Mouse (Mus musculus) testis, postnatal 14 days (tissue): ENCODE measurements around the gene Lcor.
A peak's percentile ranks its signal among the peaks of the same experiment; 100 is the strongest.

Source experiments
- DNase-seq: peaks from one replicate; pipeline ENCODE4 v3.0.0; 2021; ENCODE audit warnings: low spot score

Gene Lcor

GRCm38 (mm10) chr19:41482190-41482908 lies at the start of gene Lcor:
Lcor (plus strand) TSS chr19:41482637.
- peak; percentile 84 for DNase-seq

- no peak for DNase-seq
Observed at GRCm38 (mm10) chr19:41435366-41435765, 47.1 kb upstream of the Lcor start.

GRCm38 (mm10) chr19:41436461-41436860 lies 46.0 kb upstream of the Lcor start:
- DNase-seq: no peak

- DNase-seq: no peak
Observed at GRCm38 (mm10) chr19:41438953-41439352, 43.5 kb upstream of the Lcor start.

DNA sequence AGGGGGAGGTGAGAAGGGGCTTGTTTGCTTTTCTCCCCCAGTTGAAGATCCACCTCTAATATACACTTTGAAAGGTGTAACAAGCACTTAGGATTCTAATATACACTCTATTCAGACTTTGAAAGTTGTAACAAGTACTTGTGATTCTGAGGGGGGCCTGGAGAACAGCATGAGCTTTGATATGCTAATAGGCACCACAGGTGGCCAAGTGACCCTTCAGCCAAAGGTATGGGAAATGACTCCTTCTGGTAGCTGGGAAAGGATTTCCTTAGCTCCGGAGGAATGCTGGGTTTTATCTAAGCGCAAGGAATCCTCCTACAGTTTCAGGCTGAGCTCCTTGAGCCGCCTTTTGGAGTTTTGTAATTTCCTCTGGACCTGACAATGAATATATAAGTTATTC lies 41.0 kb upstream of the Lcor start:
- DNase-seq: no peak

GRCm38 (mm10) chr19:41441911-41442607 lies 40.4 kb upstream of the Lcor start:
- DNase-seq: no peak

- DNase-seq: peak; percentile 71
Observed at GRCm38 (mm10) chr19:41442608-41442969, 39.8 kb upstream of the Lcor start.

GRCm38 (mm10) chr19:41444491-41444890 lies 37.9 kb upstream of the Lcor start:
- no peak for DNase-seq

DNA sequence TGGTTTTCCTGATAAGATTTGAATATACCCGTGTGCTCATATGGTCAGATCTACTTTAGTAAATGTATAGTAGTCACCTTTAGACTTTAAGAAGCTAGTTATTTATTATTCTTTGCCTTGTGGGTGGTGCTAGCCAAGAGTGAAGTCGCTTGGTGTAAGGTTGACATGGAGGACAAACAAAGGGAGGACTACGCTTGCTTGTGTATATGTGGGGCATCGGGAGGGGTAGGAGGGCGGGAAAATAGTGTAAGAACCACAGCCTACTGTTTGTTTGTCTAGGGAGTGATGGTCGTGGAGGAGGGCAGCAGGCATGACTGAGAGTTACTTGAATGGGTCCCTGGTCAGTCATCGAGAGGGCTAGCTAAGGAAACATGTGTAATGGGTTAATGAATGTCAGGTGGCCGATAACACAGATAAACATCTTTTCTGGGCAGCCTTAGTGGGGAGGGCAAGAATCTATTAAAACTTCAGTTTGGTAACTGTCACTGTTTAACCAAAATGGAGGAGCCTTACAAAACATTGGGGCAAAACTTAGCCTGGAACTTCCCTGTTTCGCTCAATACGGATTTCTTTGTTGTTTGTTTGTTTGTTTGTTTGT lies 37.3 kb upstream of the Lcor start:
- DNase-seq: no peak

DNA sequence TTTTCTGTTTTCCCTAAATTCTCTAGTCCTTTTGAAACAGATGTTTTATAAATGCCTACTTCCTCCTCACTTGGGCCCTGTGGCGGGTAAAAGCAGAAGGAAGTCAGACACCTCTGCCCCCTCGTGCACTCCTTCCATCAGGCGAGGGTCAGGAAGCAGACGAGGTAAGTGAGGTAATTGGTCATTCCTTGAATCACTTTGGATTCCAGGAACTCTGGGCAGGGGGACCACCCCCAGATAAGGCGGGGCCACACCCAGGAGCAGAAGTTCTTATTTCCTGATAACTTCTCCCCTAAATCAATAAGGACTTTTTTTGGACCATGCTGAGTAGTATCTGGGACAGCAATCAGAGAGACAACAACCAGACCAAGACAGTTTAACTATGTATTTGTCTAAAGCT lies 36.7 kb upstream of the Lcor start:
- DNase-seq: no peak

GRCm38 (mm10) chr19:41447166-41447565 lies 35.3 kb upstream of the Lcor start:
- no peak for DNase-seq

DNA sequence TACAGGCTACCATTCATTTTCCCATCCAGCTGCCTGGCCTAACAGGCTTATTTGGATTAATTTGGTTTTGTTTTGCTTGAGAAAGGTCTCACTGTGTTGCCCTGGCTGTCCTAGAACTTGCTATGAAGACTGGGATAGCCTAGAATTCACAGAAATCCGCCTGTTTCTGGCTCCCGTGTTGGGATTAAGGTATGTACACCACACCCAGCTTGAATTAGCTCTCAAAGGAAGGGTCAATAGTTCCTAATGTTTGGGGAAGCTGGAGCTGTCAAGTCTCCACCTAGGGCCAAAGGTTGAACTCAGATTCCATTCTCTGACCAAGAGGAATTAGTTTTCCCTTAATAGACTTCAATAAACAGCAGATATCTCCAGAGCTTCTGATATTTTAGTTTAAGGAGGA lies 34.7 kb upstream of the Lcor start:
- DNase-seq: no peak

DNA sequence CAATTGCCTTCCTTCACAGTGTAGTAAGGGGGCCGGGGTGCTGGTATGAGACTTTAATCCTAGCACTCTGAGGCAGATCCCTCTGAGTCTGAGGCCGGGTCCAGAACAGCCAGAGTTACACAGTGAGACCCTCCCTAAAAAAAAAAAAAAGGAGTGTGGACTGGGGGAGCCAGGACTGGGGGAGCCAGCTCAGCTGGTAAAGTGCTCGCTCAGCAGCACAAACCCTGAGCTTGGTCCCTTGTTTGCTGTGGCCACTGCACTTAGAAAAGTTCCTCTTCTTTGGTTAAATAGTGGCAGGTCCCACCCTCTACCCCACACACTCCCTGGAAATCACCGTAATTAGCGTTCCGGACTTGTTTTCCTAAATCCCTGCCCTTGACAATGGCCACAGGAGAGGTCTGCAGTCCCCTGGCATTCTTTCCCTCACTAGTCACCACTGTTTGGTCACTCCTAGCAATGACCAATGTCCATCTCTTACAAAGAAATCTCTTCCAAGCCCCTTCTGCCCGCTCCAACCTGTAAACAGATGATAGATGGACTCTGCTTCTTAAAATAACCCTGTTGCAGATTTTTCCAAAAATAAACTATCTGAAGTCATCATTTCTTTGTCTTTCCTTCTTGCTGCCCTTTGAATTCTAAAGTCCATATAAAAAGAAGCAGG lies 32.9 kb upstream of the Lcor start:
- no peak for DNase-seq

DNA sequence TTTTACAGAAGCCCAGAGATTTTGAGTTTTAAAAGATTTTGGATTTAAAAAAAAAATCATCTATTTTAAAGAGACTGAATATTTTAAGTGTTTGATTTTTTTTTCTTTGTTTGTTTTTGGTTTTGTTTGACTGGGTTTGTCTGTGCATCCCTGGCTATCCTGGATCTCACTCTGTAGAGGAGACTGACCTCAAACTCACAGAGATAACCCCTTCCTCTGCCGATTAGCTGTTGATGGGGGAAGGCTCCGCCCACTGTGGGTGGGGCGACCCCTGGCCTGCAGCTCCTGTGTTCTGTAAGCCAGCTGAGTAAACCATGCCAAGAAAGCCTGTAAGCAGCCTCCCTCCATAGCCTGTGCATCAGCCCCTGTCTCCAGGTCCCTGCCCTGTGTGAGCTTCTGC lies 30.3 kb upstream of the Lcor start:
- DNase-seq: no peak

GRCm38 (mm10) chr19:41454601-41455000 lies 27.8 kb upstream of the Lcor start:
- DNase-seq: no peak

DNA sequence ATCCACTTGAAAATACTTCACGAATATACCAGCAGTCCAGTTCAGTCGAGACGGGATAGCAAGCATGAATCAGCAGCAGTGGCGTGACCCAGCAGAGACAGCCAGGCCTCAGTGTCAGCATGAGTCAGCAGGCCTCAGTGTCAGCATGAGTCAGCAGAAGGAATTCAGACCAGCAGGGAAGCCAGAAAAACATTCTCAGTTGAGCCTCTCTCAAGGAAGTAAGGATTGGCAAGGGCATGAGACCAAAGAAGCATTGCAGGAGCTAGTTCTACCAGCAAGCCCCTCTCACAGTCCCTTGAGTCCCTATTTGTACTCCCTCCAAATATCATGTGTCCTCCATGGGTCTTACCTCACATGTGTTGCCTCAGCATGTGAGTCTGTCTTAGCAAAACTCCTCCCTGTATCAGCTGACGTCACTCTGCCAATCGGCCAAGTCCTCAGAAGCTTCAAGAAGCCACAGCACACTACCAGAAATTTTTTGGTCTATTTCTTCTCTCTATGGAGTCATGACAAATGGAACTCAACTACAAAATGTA lies 27.3 kb upstream of the Lcor start:
- no peak for DNase-seq

DNA sequence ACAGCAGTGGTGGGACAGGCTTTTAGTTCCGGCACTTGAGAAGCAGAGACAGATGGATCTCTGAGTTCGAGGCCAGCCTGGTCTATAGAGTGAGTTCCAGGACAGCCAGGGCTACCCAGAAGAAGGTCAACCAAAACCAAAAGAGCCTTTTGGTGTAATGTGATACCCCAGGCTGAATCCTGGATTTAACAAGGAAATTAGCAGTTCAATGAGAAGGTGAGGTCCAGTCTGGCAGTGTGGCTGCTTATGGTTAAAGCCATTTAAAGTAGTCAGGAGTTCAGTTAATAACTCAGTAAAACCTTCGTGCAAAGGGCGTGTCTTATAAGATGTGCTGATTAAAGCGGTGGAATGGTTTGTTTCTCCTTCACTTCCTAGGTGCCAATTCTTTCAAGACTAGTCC lies 25.3 kb upstream of the Lcor start:
- no peak for DNase-seq

- DNase-seq: no peak
Observed at GRCm38 (mm10) chr19:41462166-41462735, 20.2 kb upstream of the Lcor start.

GRCm38 (mm10) chr19:41463841-41464240 lies 18.6 kb upstream of the Lcor start:
- DNase-seq: no peak

- DNase-seq: no peak
Observed at GRCm38 (mm10) chr19:41466475-41466874, 16.0 kb upstream of the Lcor start.

DNA sequence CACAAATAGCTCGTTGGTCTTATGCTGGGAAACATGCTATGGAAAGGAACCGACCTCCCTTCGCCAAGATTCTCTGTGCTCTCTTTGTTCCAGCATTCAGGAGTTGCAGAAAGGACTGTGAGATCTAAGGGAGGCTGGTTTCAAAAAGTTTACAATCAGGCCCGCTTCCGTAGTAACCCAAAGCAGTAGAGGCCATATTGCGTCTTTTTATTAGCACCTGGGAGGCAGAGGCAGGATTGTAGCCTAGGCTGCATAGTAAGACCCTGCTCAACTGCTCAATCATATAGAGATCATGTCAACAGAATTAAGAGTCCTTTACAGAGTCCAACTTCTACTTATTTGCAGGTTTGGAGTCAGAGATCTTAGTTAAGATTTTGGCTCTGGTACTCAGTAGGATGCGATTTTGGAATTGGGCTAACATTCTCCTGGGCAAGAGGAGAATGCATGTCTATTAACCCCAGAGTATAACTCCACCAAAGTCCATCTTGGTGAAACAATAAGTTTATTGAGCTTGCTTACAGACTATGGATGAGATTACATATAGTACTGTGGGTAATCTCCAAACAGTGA lies 8.8 kb upstream of the Lcor start:
- DNase-seq: no peak

- no peak for DNase-seq
Observed at GRCm38 (mm10) chr19:41474943-41475342, 7.5 kb upstream of the Lcor start.
